In the genomic region with DNA sequence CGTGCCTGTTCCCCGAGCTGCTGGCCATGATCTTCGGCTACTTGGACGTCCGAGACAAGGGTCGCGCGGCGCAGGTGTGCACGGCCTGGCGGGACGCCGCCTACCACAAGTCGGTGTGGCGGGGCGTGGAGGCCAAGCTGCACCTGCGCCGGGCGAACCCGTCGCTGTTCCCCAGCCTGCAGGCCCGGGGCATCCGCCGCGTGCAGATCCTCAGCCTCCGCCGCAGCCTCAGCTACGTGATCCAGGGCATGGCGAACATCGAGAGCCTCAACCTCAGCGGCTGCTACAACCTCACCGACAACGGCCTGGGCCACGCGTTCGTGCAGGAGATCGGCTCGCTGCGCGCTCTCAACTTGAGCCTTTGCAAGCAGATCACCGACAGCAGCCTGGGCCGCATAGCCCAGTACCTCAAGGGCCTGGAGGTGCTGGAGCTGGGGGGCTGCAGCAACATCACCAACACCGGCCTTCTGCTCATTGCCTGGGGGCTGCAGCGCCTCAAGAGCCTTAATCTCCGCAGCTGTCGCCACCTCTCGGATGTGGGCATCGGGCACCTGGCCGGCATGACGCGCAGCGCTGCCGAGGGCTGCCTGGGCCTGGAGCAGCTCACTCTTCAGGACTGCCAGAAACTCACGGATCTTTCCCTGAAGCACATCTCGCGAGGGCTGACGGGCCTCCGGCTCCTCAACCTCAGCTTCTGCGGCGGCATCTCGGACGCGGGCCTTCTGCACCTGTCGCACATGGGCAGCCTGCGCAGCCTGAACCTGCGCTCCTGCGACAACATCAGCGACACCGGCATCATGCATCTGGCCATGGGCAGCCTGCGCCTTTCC, we compare ENCODE assay signal across 8 mouse cellular contexts. TPM values are rescaled to one million over a fixed set of nuclear protein-coding genes. Genes with fewer than 3 reads are reported as not detected.
DNase-seq lines count a peak whose midpoint lies in the region; ATAC-seq lines count a peak whose summit lies in the region.

No protein-coding gene starts in this region.

- peak overlapping the region; percentile 80 for H3K4me3 ChIP-seq in brown adipose tissue, adult 24 weeks (ENCODE audit: insufficient read depth, low read depth, low read length)
- H3K4me3 ChIP-seq in forebrain, embryonic 11.5 days (ENCODE audit: low read depth, low read length): peak overlapping the region; percentile 92
- peak overlapping the region; percentile 82 for H3K4me3 ChIP-seq in lung, embryonic 16.5 days (ENCODE audit: low read length)

- intact Hi-C loops in heart, postnatal 25 days (cut with DNase I): loop anchor here (5.0 to 10.0 kb wide), 2 partner anchors 422 to 525 kb away; a partner anchor contains a TSS

- H3K27ac ChIP-seq in brown adipose tissue, adult 24 weeks (replicated peaks; ENCODE audit: low read depth, low read length): 0 out of 2 replicates have a peak overlapping the region, but pooled peaks have one; percentile 40
- peak overlapping the region; percentile 98 for H3K27ac ChIP-seq in forebrain, embryonic 11.5 days (ENCODE audit: low read depth, low read length)
- H3K27ac ChIP-seq in lung, embryonic 16.5 days (ENCODE audit: low read length): peak overlapping the region; percentile 98

- peak overlapping the region; percentile 95 for H3K9ac ChIP-seq in forebrain, embryonic 11.5 days (ENCODE audit: low read length)
- H3K9ac ChIP-seq in lung, embryonic 16.5 days (ENCODE audit: low read length): peak overlapping the region; percentile 90

- H3K4me2 ChIP-seq in forebrain, embryonic 11.5 days (ENCODE audit: low read depth, low read length, severe bottlenecking): peak overlapping the region; percentile 94
- H3K4me2 ChIP-seq in lung, embryonic 16.5 days (ENCODE audit: low read depth, low read length): peak overlapping the region; percentile 98

- DNase-seq in ES-CJ7 (ENCODE audit: low read depth, low spot score): peak; percentile 69
- DNase-seq in forebrain, embryonic 11.5 days (ENCODE audit: low spot score): peak; percentile 85
- peak; percentile 31 for DNase-seq in heart, postnatal 25 days (ENCODE audit: low spot score)
- DNase-seq in layer of hippocampus, adult 18-20 months (ENCODE audit: low spot score in 2 of 2): peak; percentile 35 to 60
- DNase-seq in ovary, postnatal 10 days (ENCODE audit: low spot score): peak; percentile 39
- DNase-seq in thymus, postnatal 14 days: peak; percentile 80

- H3K9me3 ChIP-seq in forebrain, embryonic 11.5 days (ENCODE audit: control insufficient read depth, low read length): no peaks in the 10 kb centered on the region
- H3K9me3 ChIP-seq in lung, embryonic 16.5 days (ENCODE audit: control insufficient read depth, low read length): no peaks in the 10 kb centered on the region

- H3K36me3 ChIP-seq in forebrain, embryonic 11.5 days (ENCODE audit: control insufficient read depth, insufficient read depth, low read length): no peaks in the 10 kb centered on the region
- H3K36me3 ChIP-seq in lung, embryonic 16.5 days (ENCODE audit: control insufficient read depth, insufficient read depth, low read length): no peaks in the 10 kb centered on the region; the same call in 1 of the 2 replicates

- ATAC-seq in forebrain, embryonic 11.5 days (replicated peaks; ENCODE audit: low FRiP score): peak; percentile 13
- ATAC-seq in lung, embryonic 16.5 days (ENCODE audit: low read depth): peak; percentile 21

- H3K27me3 ChIP-seq in forebrain, embryonic 11.5 days (ENCODE audit: control insufficient read depth, insufficient read depth, low read length): no peaks in the 10 kb centered on the region
- H3K27me3 ChIP-seq in lung, embryonic 16.5 days (ENCODE audit: control insufficient read depth, insufficient read depth, low read depth, low read length): no peaks in the 10 kb centered on the region

- under 1% methylated on average over 70 of the region's 70 CpGs for WGBS in forebrain, embryonic 11.5 days
- WGBS in lung, embryonic 16.5 days: under 1% methylated on average over 67 of the region's 70 CpGs

- peaks cover 9% of the 10 kb centered on the region for H3K4me1 ChIP-seq in brown adipose tissue, adult 24 weeks (ENCODE audit: control insufficient read depth, insufficient read depth, insufficient read length, low read length)
- peaks cover 17% of the 10 kb centered on the region for H3K4me1 ChIP-seq in forebrain, embryonic 11.5 days (replicated peaks; ENCODE audit: control insufficient read depth, insufficient read depth, low read length)
- peaks cover 40% of the 10 kb centered on the region for H3K4me1 ChIP-seq in lung, embryonic 16.5 days (replicated peaks; ENCODE audit: control insufficient read depth, insufficient read depth, low read length)

RNA-seq across cellular contexts. Expression of a gene that starts 0.6 kb away (rescaled TPM):
- polyA plus RNA-seq in brown adipose tissue, adult 24 weeks (2012; ENCODE audit: insufficient read depth, insufficient read length, missing spikeins): 12.4 and 12.7 TPM in 2 replicates
- 5.6 and 6.3 TPM in 2 replicates for polyA plus RNA-seq in forebrain, embryonic 11.5 days (2014; fragmentation: Nextera tagmentation; extraction: Ambion mirVana)
- 10 to 100 TPM; 15.4 to 15.6 TPM for total RNA-seq in heart, postnatal 25 days (2021)
- total RNA-seq in layer of hippocampus, adult 18-20 months (2021): 10 to 100 TPM; 38.6 to 40.1 TPM
- 4.0 and 4.5 TPM in 2 replicates for polyA plus RNA-seq in lung, embryonic 16.5 days (2015; fragmentation: Nextera tagmentation; extraction: Ambion mirVana)

Comparison
In these comparisons a context has a peak if more than half of its experiments do, and no peak if none do; other contexts are left out.
1. Peak in every context shown above with its lines: DNase-seq, ATAC-seq, H3K4me3 ChIP-seq and H3K27ac ChIP-seq.
2. DNase-seq: peak in every context shown above with its lines; median percentile 85 in forebrain, embryonic 11.5 days; 80 in thymus, postnatal 14 days; 69 in ES-CJ7; 48 in layer of hippocampus, adult 18-20 months; 39 in ovary, postnatal 10 days; 31 in heart, postnatal 25 days.
3. H3K27ac ChIP-seq: peak in every context shown above with its lines; median percentile 98 in forebrain, embryonic 11.5 days; 98 in lung, embryonic 16.5 days; 40 in brown adipose tissue, adult 24 weeks.